Mouse (Mus musculus): ENCODE measurements around the gene Rgl2. TPM values are rescaled to one million over a fixed set of nuclear protein-coding genes. Genes with fewer than 3 reads are reported as not detected.

The Rgl2 gene
- polyA plus RNA-seq, 1 experiment from 2014 or later, result 43.1 TPM

DNA sequence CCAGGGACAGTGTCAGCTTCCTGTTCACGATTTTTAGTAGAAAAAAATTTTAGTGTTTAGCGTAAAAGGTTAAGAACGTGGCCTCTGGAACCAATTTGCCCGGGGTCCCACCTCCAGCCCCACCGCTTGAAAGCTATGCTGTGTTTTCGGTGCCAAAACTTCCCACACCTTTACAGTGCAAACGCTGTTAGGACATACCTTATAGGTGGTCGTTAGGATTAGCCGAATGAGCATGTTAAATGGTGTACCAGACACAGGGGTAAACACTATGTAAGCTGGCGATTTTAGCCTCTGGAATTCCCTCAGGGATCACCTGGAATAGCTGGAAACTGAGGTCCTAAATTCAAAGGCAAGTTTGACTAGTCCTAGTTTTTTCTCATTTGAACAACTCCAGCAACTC is 27.0 kb downstream of the Rgl2 start:
- H3K9me3 ChIP-seq (replicated peaks), result no peaks in the 10 kb centered on the region
- H3K27ac ChIP-seq (replicated peaks), result peak overlapping the region; percentile 98
- H3K4me3 ChIP-seq, result peak overlapping the region; percentile 99
- WGBS, result 10% methylated on average over 10 of the region's 10 CpGs
- H3K27me3 ChIP-seq (ENCODE audit: low read depth, poor library complexity, severe bottlenecking), result no peaks in the 10 kb centered on the region
- H3K36me3 ChIP-seq, result peaks cover 71% of the 10 kb centered on the region
- DNase-seq (ENCODE audit: low spot score), result no peak
- peaks cover 48% of the 10 kb centered on the region for H3K4me1 ChIP-seq

- peaks cover 71% of the 10 kb centered on the region for H3K36me3 ChIP-seq
These were observed 28.1 kb downstream of the Rgl2 start for GRCm38 (mm10) chr17:33957493-33957892.

DNA sequence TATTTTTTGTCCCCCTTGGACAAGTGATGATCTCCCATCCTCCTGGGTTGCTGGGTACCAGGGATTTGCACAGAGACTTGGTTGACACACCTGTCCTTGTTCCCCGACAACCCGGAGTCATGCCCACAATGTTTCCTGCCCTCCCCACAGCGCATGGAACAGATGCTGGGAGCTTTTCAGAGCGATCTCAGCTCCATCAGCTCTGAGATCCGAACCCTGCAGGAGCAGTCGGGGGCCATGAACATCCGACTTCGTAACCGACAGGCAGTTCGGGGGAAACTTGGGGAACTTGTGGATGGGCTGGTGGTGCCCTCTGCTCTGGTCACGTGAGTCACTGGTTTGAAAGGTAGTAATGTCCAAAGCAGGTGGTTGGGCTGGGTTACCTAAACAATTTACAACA is 29.1 kb downstream of the Rgl2 start:
- Histone ChIP-seq H3K27me3 (ENCODE audit: low read depth, poor library complexity, severe bottlenecking) (no peaks in the 10 kb centered on the region), H3K36me3 (peaks cover 71% of the 10 kb centered on the region), H3K27ac (replicated peaks) (no peak overlapping the region), H3K9me3 (replicated peaks) (no peaks in the 10 kb centered on the region), H3K4me1 (peaks cover 27% of the 10 kb centered on the region), H3K4me3 (no peak overlapping the region)
- DNase-seq (ENCODE audit: low spot score), result no peak
- 95% methylated on average over 11 of the region's 11 CpGs for WGBS

More at GRCm38 (mm10) chr17:33957493-33957892, 28.1 kb downstream of the Rgl2 start:
- no peak for DNase-seq (ENCODE audit: low spot score)
- H3K27me3 ChIP-seq (ENCODE audit: low read depth, poor library complexity, severe bottlenecking), result no peaks in the 10 kb centered on the region
- no peak overlapping the region for H3K27ac ChIP-seq (replicated peaks)
- WGBS, result 87% methylated on average over 6 of the region's 6 CpGs
- H3K4me1 ChIP-seq, result peaks cover 37% of the 10 kb centered on the region
- peak overlapping the region; percentile 29; the same call in 1 of the 2 replicates for H3K4me3 ChIP-seq
- no peaks in the 10 kb centered on the region for H3K9me3 ChIP-seq (replicated peaks)

DNA sequence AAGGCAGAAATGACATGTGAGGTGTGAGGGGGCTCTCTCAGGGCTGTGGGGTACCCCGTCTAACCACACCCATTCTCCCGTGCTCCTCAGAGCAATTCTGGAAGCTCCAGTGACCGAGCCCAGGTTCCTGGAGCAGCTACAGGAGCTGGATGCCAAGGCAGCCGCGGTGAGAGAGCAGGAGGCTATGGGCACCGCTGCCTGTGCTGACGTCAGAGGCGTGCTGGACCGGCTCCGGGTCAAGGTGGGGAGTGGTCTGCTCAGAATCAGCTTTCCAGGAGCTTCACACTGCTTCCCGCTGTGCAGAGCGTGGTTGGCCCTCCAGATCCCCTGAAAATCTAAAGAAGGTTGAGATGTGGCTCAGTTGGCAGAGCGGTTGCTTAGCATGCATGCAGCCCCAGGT is 29.8 kb downstream of the Rgl2 start:
- 93% methylated on average over 13 of the region's 13 CpGs for WGBS
- no peak for DNase-seq (ENCODE audit: low spot score)
- Histone ChIP-seq H3K9me3 (replicated peaks) (no peaks in the 10 kb centered on the region), H3K36me3 (peaks cover 71% of the 10 kb centered on the region), H3K27ac (replicated peaks) (no peak overlapping the region), H3K27me3 (ENCODE audit: low read depth, poor library complexity, severe bottlenecking) (no peaks in the 10 kb centered on the region), H3K4me1 (peaks cover 20% of the 10 kb centered on the region), H3K4me3 (peak overlapping the region; percentile 4; the same call in 1 of the 2 replicates)

GRCm38 (mm10) chr17:33959948-33960347 is 30.6 kb downstream of the Rgl2 start:
- no peak overlapping the region for H3K27ac ChIP-seq (replicated peaks)
- DNase-seq (ENCODE audit: low spot score), result no peak
- H3K36me3 ChIP-seq, result peaks cover 69% of the 10 kb centered on the region
- no peaks in the 10 kb centered on the region for H3K27me3 ChIP-seq (ENCODE audit: low read depth, poor library complexity, severe bottlenecking)
- peaks cover 12% of the 10 kb centered on the region for H3K4me1 ChIP-seq
- 94% methylated on average over 15 of the region's 15 CpGs for WGBS
- no peak overlapping the region for H3K4me3 ChIP-seq
- no peaks in the 10 kb centered on the region for H3K9me3 ChIP-seq (replicated peaks)

GRCm38 (mm10) chr17:33962876-33963275 is 33.5 kb downstream of the Rgl2 start:
- Histone ChIP-seq H3K9me3 (replicated peaks) (no peaks in the 10 kb centered on the region), H3K4me1 (no peaks in the 10 kb centered on the region), H3K4me3 (no peak overlapping the region), H3K36me3 (peaks cover 88% of the 10 kb centered on the region), H3K27ac (replicated peaks) (no peak overlapping the region), H3K27me3 (ENCODE audit: low read depth, poor library complexity, severe bottlenecking) (no peaks in the 10 kb centered on the region)
- 91% methylated on average over 7 of the region's 7 CpGs for WGBS
- no peak for DNase-seq (ENCODE audit: low spot score)

- Histone ChIP-seq H3K36me3 (peaks cover 64% of the 10 kb centered on the region), H3K9me3 (replicated peaks) (0 out of 2 replicates have a peak, but pooled peaks cover 2% of the 10 kb centered on the region), H3K27ac (replicated peaks) (no peak overlapping the region), H3K4me1 (no peaks in the 10 kb centered on the region; the same call in 1 of the 2 replicates), H3K4me3 (no peak overlapping the region), H3K27me3 (ENCODE audit: low read depth, poor library complexity, severe bottlenecking) (no peaks in the 10 kb centered on the region)
- WGBS, result 92% methylated on average over 17 of the region's 17 CpGs
- no peak for DNase-seq (ENCODE audit: low spot score)
These were observed 35.9 kb downstream of the Rgl2 start for GRCm38 (mm10) chr17:33965082-33965845.

DNA sequence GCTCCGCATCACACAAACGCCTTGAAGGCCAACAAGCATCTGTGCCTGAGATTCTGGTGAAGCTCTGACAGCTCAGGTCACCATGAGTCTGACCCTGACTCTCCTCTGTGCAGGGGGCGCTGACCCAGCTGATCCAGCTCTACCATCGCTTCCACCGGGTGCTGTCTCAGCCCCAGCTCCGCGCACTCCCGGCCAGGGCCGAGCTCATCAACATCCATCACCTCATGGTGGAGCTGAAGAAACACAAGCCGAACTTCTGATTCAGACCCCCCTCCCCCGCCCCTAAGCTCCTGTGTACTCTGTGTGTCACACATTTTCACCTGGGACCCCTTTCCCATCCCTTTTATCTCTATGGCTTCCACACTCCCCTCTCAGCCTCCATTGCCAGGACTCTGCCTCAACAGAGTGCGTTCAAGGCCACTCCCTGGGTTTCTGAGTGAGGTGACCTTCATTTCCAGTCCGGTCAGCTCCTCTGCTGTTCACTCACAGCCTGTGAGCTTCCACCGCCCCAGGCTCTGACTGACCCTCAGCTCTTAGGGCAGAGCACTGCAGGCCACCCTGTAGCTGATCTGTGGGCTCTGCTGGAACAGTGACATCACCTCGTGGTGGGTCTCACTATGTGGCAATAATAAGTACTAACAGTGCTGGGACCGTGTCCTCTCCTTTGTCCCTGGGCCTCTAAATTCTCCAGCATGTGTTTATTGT is 36.7 kb downstream of the Rgl2 start:
- H3K36me3 ChIP-seq, result peaks cover 57% of the 10 kb centered on the region
- H3K4me1 ChIP-seq, result no peaks in the 10 kb centered on the region; the same call in 1 of the 2 replicates
- 0 out of 2 replicates have a peak, but pooled peaks cover 4% of the 10 kb centered on the region for H3K9me3 ChIP-seq (replicated peaks)
- H3K27ac ChIP-seq (replicated peaks), result no peak overlapping the region
- H3K27me3 ChIP-seq (ENCODE audit: low read depth, poor library complexity, severe bottlenecking), result no peaks in the 10 kb centered on the region
- 88% methylated on average over 16 of the region's 16 CpGs for WGBS
- no peak overlapping the region for H3K4me3 ChIP-seq
- DNase-seq (ENCODE audit: low spot score), result no peak

DNA sequence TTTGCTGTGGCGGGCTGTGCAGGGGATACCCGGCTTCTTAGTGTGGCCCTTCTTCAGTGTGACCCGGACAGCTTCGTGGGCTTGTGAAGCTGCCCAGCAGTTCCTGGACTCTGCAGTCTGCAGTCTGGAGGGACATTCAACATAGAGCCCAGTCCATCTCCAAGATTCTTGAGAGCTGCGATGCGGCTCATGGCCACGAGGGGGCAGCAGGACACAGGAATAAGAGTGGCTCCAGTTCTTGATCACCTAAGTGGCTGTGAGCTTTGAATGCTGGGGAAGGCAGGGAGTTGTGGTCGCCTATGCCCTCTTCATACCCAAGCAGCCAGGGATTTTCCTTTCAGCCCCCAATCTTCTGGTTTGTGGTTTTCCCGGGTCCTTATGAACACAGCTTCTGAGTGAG is 39.1 kb downstream of the Rgl2 start:
- Histone ChIP-seq H3K36me3 (peaks cover 32% of the 10 kb centered on the region), H3K4me3 (no peak overlapping the region; the same call in 1 of the 2 replicates), H3K9me3 (replicated peaks) (0 out of 2 replicates have a peak, but pooled peaks cover 4% of the 10 kb centered on the region), H3K27me3 (ENCODE audit: low read depth, poor library complexity, severe bottlenecking) (no peaks in the 10 kb centered on the region), H3K27ac (replicated peaks) (no peak overlapping the region), H3K4me1 (no peaks in the 10 kb centered on the region; the same call in 1 of the 2 replicates)
- 3% methylated on average over 9 of the region's 9 CpGs for WGBS
- DNase-seq (ENCODE audit: low spot score), result peak; percentile 87

- 0 out of 2 replicates have a peak, but pooled peaks cover 4% of the 10 kb centered on the region for H3K9me3 ChIP-seq (replicated peaks)
- no peaks in the 10 kb centered on the region; the same call in 1 of the 2 replicates for H3K4me1 ChIP-seq
- peaks cover 28% of the 10 kb centered on the region for H3K36me3 ChIP-seq
- no peak overlapping the region; the same call in 1 of the 2 replicates for H3K4me3 ChIP-seq
- no peak for DNase-seq (ENCODE audit: low spot score)
- no peaks in the 10 kb centered on the region for H3K27me3 ChIP-seq (ENCODE audit: low read depth, poor library complexity, severe bottlenecking)
- WGBS, result 30% methylated on average over 5 of the region's 5 CpGs
- H3K27ac ChIP-seq (replicated peaks), result no peak overlapping the region
These were observed 39.6 kb downstream of the Rgl2 start for GRCm38 (mm10) chr17:33968927-33969326.

- Histone ChIP-seq H3K4me1 (no peaks in the 10 kb centered on the region; the same call in 1 of the 2 replicates), H3K27ac (replicated peaks) (no peak overlapping the region), H3K36me3 (peaks cover 24% of the 10 kb centered on the region), H3K9me3 (replicated peaks) (0 out of 2 replicates have a peak, but pooled peaks cover 4% of the 10 kb centered on the region), H3K4me3 (no peak overlapping the region), H3K27me3 (ENCODE audit: low read depth, poor library complexity, severe bottlenecking) (no peaks in the 10 kb centered on the region)
- 77% methylated on average over 4 of the region's 4 CpGs for WGBS
- no peak for DNase-seq (ENCODE audit: low spot score)
These were observed 40.1 kb downstream of the Rgl2 start for GRCm38 (mm10) chr17:33969394-33969793.

DNA sequence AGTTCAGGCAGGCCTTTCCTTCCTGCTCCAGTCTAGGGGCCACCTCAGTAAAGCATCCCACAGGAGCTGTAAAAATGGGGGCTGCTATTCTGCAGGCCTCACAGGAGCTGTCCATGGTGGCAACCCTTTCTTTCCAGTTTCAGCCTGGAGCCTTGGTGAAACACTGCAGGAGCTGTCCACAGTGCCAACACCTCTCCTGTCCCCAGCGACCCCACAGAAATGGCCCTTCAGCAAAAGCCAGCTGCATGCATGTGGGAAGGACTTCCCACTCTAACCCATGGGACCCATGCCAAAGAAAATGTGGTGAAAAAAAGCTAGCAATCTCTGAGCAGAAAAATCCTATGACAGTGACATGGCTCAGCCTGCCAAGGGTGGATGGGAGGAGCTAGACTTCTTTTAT is 43.3 kb downstream of the Rgl2 start:
- Histone ChIP-seq H3K9me3 (replicated peaks) (0 out of 2 replicates have a peak, but pooled peaks cover 4% of the 10 kb centered on the region), H3K4me3 (no peak overlapping the region), H3K36me3 (no peaks in the 10 kb centered on the region), H3K27me3 (ENCODE audit: low read depth, poor library complexity, severe bottlenecking) (peaks cover 29% of the 10 kb centered on the region), H3K27ac (replicated peaks) (no peak overlapping the region), H3K4me1 (peaks cover 1% of the 10 kb centered on the region)
- WGBS, result 20% methylated on average over 1 of the region's 1 CpGs
- DNase-seq (ENCODE audit: low spot score), result no peak
